ENCODE assay signal across 8 mouse cellular contexts in genomic region chr8:69974194-69974614, GRCm38 (mm10). TPM values are rescaled to one million over a fixed set of nuclear protein-coding genes. Genes with fewer than 3 reads are reported as not detected.
A peak's percentile ranks its signal among the peaks of the same experiment; 100 is the strongest.
DNase-seq lines count a peak whose midpoint lies in the region; ATAC-seq lines count a peak whose summit lies in the region.

No protein-coding gene starts in this region.

- peak; percentile 92 for DNase-seq in ZHBTc4 (ENCODE audit: low read depth, low spot score)
- peak; percentile 97 to 98 for DNase-seq in gastrocnemius, adult 8-10 months (ENCODE audit: low spot score in 2 of 2)
- DNase-seq in induced T-regulatory cell, adult 2 months (ENCODE audit: low read depth), result peak; percentile 96
- peak; percentile 75 to 95 for DNase-seq in left cerebral cortex, adult 9 months (ENCODE audit: low spot score in 2 of 2)
- peak; percentile 87 for DNase-seq in right cerebral cortex, postnatal 14 days
- DNase-seq in urinary bladder, postnatal 36 days (ENCODE audit: low spot score in 2 of 2), result peak; percentile 96 to 97

- ATAC-seq in common myeloid progenitor, adult 5-6 weeks (replicated peaks; ENCODE audit: low read depth, poor library complexity, severe bottlenecking), result peak; percentile 93
- peak; percentile 93 for ATAC-seq in megakaryocyte progenitor cell, adult 5-6 weeks (replicated peaks; ENCODE audit: poor library complexity)

RNA-seq across cellular contexts. Expression of gene Gatad2a, which starts 22.0 kb away (rescaled TPM):
- 86.7 and 90.0 TPM in 2 replicates for total RNA-seq in common myeloid progenitor, adult 5-6 weeks (2017)
- 10 to 100 TPM; 20.5 to 26.4 (median 25.2) TPM for total RNA-seq in gastrocnemius, adult 8-10 months (2022)
- 71.4 and 75.1 TPM in 2 replicates for total RNA-seq in megakaryocyte progenitor cell, adult 5-6 weeks (2015)
- total RNA-seq in megakaryocyte progenitor cell, adult 5-6 weeks (2017), result 54.0 and 68.3 TPM in 2 replicates

Comparison
In these comparisons a context has a peak if more than half of its experiments do, and no peak if none do; other contexts are left out.
1. Peak in every context shown above with its lines: DNase-seq and ATAC-seq.